Mouse (Mus musculus): Measurements from ENCODE around the gene Ankrd50.

DNA sequence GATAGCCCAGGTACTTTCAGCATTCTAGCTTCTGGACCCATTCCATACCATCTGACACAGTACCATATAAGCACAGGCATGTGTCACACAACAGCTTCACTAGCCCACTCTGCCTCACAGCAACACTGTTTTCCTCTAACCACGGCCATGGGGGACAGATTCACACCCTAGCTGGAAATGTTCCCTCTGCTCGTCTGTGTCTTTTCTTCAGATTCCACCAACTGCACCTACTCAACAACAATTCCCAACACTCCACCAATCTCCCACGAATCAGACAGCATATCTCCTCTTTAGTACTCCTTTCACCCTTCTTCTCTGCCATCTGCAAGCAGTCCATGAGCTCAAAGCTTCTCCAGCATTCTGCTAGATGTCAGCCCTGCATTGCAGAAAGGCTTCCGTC lies 11.5 kb downstream of the Ankrd50 start:
- TF ChIP-seq GATA1 (IDR thresholded peaks at IDR 0.05; ENCODE audit: low read length) (no peak), TAL1 (IDR thresholded peaks at IDR 0.05; ENCODE audit: low read length) (no peak)

All from erythroblast, embryonic 14.5 days (primary cell).